14 mouse cellular contexts compared by ENCODE assay signal in genomic region chr5:53529846-53530245, GRCm38 (mm10).
DNase-seq lines count a peak whose midpoint lies in the region; ATAC-seq and TF ChIP-seq lines count a peak whose summit lies in the region.
"Had no signal": no experiment of that assay in that cellular context is flagged by ENCODE, and none has a peak within 500 bp of the region (broad histone marks: within the 10 kb centered on the region; RNA-seq: fewer than 3 reads in every experiment).

No protein-coding gene starts in this region.

- no peak for TF ChIP-seq CTCF in forebrain, postnatal 0 days (IDR thresholded peaks at IDR 0.05; ENCODE audit: low read depth)
- no peak for TF ChIP-seq CTCF in kidney, postnatal 0 days (IDR thresholded peaks at IDR 0.05; ENCODE audit: low read depth)

- H3K9ac ChIP-seq in forebrain, embryonic 14.5 days (ENCODE audit: low read length), result no peak overlapping the region
- no peak overlapping the region for H3K9ac ChIP-seq in forebrain, postnatal 0 days
- no peak overlapping the region for H3K9ac ChIP-seq in kidney, postnatal 0 days (ENCODE audit: low read depth, low read length)
- no peak overlapping the region for H3K9ac ChIP-seq in kidney, embryonic 15.5 days
- H3K9ac ChIP-seq: liver, embryonic 12.5 days had no signal

- DNase-seq in forebrain, embryonic 14.5 days (ENCODE audit: low spot score), result peak; percentile 72
- DNase-seq in forebrain, postnatal 0 days, result no peak
- peak; percentile 64 for DNase-seq in kidney, postnatal 0 days (ENCODE audit: low spot score)
- DNase-seq in lung, postnatal 10 days, result peak; percentile 73
- DNase-seq in frontal cortex, adult 2 months (ENCODE audit: extremely low spot score in 1 of 2, low spot score in 1 of 2), result no peak
- DNase-seq in forebrain, embryonic 10.5 days (ENCODE audit: extremely low spot score, low spot score), result no peak
- DNase-seq: layer of hippocampus, postnatal 36 days; right cerebral cortex, adult 18-20 months had no signal

- no peaks in the 10 kb centered on the region for H3K36me3 ChIP-seq in forebrain, embryonic 14.5 days (ENCODE audit: control insufficient read depth, insufficient read depth, low read length)
- H3K36me3 ChIP-seq in forebrain, postnatal 0 days (ENCODE audit: insufficient read depth), result no peaks in the 10 kb centered on the region
- no peaks in the 10 kb centered on the region for H3K36me3 ChIP-seq in kidney, postnatal 0 days (ENCODE audit: insufficient read depth, low read length)
- H3K36me3 ChIP-seq in kidney, embryonic 15.5 days, result no peaks in the 10 kb centered on the region
- no peaks in the 10 kb centered on the region for H3K36me3 ChIP-seq in forebrain, embryonic 10.5 days (replicated peaks)
- H3K36me3 ChIP-seq: liver, embryonic 12.5 days had no signal

- H3K27ac ChIP-seq in forebrain, embryonic 14.5 days (ENCODE audit: low read depth, low read length), result no peak overlapping the region
- H3K27ac ChIP-seq in forebrain, postnatal 0 days (ENCODE audit: low read depth, low read length), result no peak overlapping the region
- H3K27ac ChIP-seq in kidney, postnatal 0 days, result no peak overlapping the region
- no peak overlapping the region for H3K27ac ChIP-seq in kidney, embryonic 15.5 days
- H3K27ac ChIP-seq in forebrain, embryonic 10.5 days, result no peak overlapping the region
- H3K27ac ChIP-seq: heart, adult 2 months; liver, embryonic 12.5 days had no signal

- H3K4me3 ChIP-seq in forebrain, embryonic 14.5 days (ENCODE audit: low read depth, low read length), result no peak overlapping the region
- H3K4me3 ChIP-seq in forebrain, postnatal 0 days (ENCODE audit: low read depth, low read length), result no peak overlapping the region
- H3K4me3 ChIP-seq in kidney, postnatal 0 days (replicated peaks; ENCODE audit: low read depth, low read length), result no peak overlapping the region
- no peak overlapping the region for H3K4me3 ChIP-seq in kidney, embryonic 15.5 days (replicated peaks)
- no peak overlapping the region for H3K4me3 ChIP-seq in forebrain, embryonic 10.5 days
- H3K4me3 ChIP-seq: erythroblast, embryonic 14.5 days; heart, adult 2 months; liver, embryonic 12.5 days had no signal

- no peaks in the 10 kb centered on the region for H3K9me3 ChIP-seq in forebrain, embryonic 14.5 days (replicated peaks; ENCODE audit: control insufficient read depth, low read length)
- no peaks in the 10 kb centered on the region for H3K9me3 ChIP-seq in forebrain, postnatal 0 days (ENCODE audit: low read length)
- no peaks in the 10 kb centered on the region for H3K9me3 ChIP-seq in kidney, postnatal 0 days (replicated peaks; ENCODE audit: low read length)
- H3K9me3 ChIP-seq in kidney, embryonic 15.5 days (replicated peaks), result no peaks in the 10 kb centered on the region
- H3K9me3 ChIP-seq in forebrain, embryonic 10.5 days, result no peaks in the 10 kb centered on the region
- H3K9me3 ChIP-seq: liver, embryonic 12.5 days had no signal

- 95% methylated on average over 1 of the region's 1 CpGs for WGBS in forebrain, embryonic 14.5 days
- WGBS in forebrain, postnatal 0 days, result 88% methylated on average over 1 of the region's 1 CpGs
- WGBS in kidney, postnatal 0 days, result 85% methylated on average over 1 of the region's 1 CpGs
- 69% methylated on average over 1 of the region's 1 CpGs for WGBS in kidney, embryonic 15.5 days
- 92% methylated on average over 1 of the region's 1 CpGs for WGBS in forebrain, embryonic 10.5 days

- ATAC-seq in forebrain, embryonic 14.5 days, result no peak
- no peak for ATAC-seq in forebrain, postnatal 0 days
- no peak for ATAC-seq in kidney, postnatal 0 days (replicated peaks; ENCODE audit: low FRiP score, low read depth)
- no peak for ATAC-seq in kidney, embryonic 15.5 days (replicated peaks; ENCODE audit: low FRiP score)
- peak; percentile 92 for ATAC-seq in common myeloid progenitor, adult 5-6 weeks (replicated peaks; ENCODE audit: low read depth, poor library complexity, severe bottlenecking)
- ATAC-seq: intestine, embryonic 16.5 days; liver, embryonic 12.5 days had no signal

- H3K4me1 ChIP-seq in forebrain, embryonic 14.5 days (ENCODE audit: control insufficient read depth, insufficient read depth, low read length), result peaks cover 12% of the 10 kb centered on the region
- H3K4me1 ChIP-seq in forebrain, postnatal 0 days (ENCODE audit: insufficient read depth), result 0 out of 2 replicates have a peak, but pooled peaks cover 7% of the 10 kb centered on the region
- H3K4me1 ChIP-seq in kidney, postnatal 0 days (replicated peaks; ENCODE audit: insufficient read depth, low read length), result no peaks in the 10 kb centered on the region
- H3K4me1 ChIP-seq in kidney, embryonic 15.5 days, result 0 out of 2 replicates have a peak, but pooled peaks cover 2% of the 10 kb centered on the region
- peaks cover 21% of the 10 kb centered on the region for H3K4me1 ChIP-seq in forebrain, embryonic 10.5 days
- H3K4me1 ChIP-seq: liver, embryonic 12.5 days had no signal

- no peaks in the 10 kb centered on the region for H3K27me3 ChIP-seq in forebrain, embryonic 14.5 days (replicated peaks; ENCODE audit: control insufficient read depth, insufficient read depth, low read length)
- no peaks in the 10 kb centered on the region for H3K27me3 ChIP-seq in forebrain, postnatal 0 days (ENCODE audit: insufficient read depth, low read length)
- no peaks in the 10 kb centered on the region for H3K27me3 ChIP-seq in kidney, postnatal 0 days (ENCODE audit: insufficient read depth, low read length)
- no peaks in the 10 kb centered on the region for H3K27me3 ChIP-seq in kidney, embryonic 15.5 days
- no peaks in the 10 kb centered on the region for H3K27me3 ChIP-seq in forebrain, embryonic 10.5 days (ENCODE audit: poor library complexity, severe bottlenecking)
- H3K27me3 ChIP-seq: liver, embryonic 12.5 days had no signal

- H3K4me2 ChIP-seq in forebrain, embryonic 14.5 days (ENCODE audit: low read length), result no peak overlapping the region
- H3K4me2 ChIP-seq in forebrain, postnatal 0 days (ENCODE audit: low read depth), result no peak overlapping the region
- H3K4me2 ChIP-seq in kidney, postnatal 0 days (ENCODE audit: low read length), result no peak overlapping the region
- H3K4me2 ChIP-seq in kidney, embryonic 15.5 days, result no peak overlapping the region
- H3K4me2 ChIP-seq: liver, embryonic 12.5 days had no signal

Comparison
In these comparisons a context has a peak if more than half of its experiments do, and no peak if none do; other contexts are left out.
1. DNase-seq: peak in forebrain, embryonic 14.5 days (single experiment), kidney, postnatal 0 days (single experiment) and lung, postnatal 10 days (single experiment); none in forebrain, postnatal 0 days (single experiment), frontal cortex, adult 2 months (0 of 2) and forebrain, embryonic 10.5 days (single experiment).